Mouse (Mus musculus) thymus, adult 2 months (tissue): ENCODE results near the gene Rtl4. TPM values are rescaled to one million over a fixed set of nuclear protein-coding genes. Genes with fewer than 3 reads are reported as not detected.

Experiments used
- DNase-seq: peaks from one replicate; pipeline ENCODE4 v3.0.0; 2021
- H3K27ac ChIP-seq: fragments of 200-500 bp; 2 replicates; pipeline ENCODE4 v1.5.1; 2012; ENCODE audit warnings: low read length, control low read depth; ENCODE audit not compliant: control insufficient read depth, insufficient read depth
- H3K27me3 ChIP-seq: fragments of 200-500 bp; 2 replicates; pipeline ENCODE4 v1.6.1; 2012; ENCODE audit warnings: mild to moderate bottlenecking, low read length, moderate library complexity, mixed read lengths; ENCODE audit not compliant: control insufficient read depth, insufficient read depth
- H3K36me3 ChIP-seq: fragments of 200-500 bp; 2 replicates; pipeline ENCODE4 v1.6.1; 2012; ENCODE audit warnings: mild to moderate bottlenecking, low read length, moderate library complexity; ENCODE audit not compliant: control insufficient read depth, insufficient read depth
- H3K4me1 ChIP-seq: fragments of 200-500 bp; replicated peaks from 2 replicates; pipeline ENCODE4 v1.6.1; 2012; ENCODE audit warnings: low read length; ENCODE audit not compliant: control insufficient read depth, insufficient read depth
- H3K4me3 ChIP-seq: fragments of 200-500 bp; 2 replicates; pipeline ENCODE4 v1.5.1; 2012; ENCODE audit warnings: mild to moderate bottlenecking, low read length, control low read depth, moderate library complexity; ENCODE audit not compliant: control insufficient read depth, insufficient read depth
- CTCF ChIP-seq: fragments of 200-500 bp; IDR thresholded peaks from 2 replicates; pipeline ENCODE4 v1.5.1; 2012; ENCODE audit warnings: mild to moderate bottlenecking, control low read depth, low read length, moderate library complexity, borderline replicate concordance; ENCODE audit not compliant: control insufficient read depth, poor library complexity, insufficient read depth; ENCODE audit errors: extremely low read depth
- POLR2A ChIP-seq: fragments of 200-500 bp; IDR thresholded peaks from 2 replicates; pipeline ENCODE4 v1.6.1; 2012; ENCODE audit warnings: mild to moderate bottlenecking, low read length, control low read depth, moderate library complexity; ENCODE audit not compliant: control insufficient read depth, poor library complexity, insufficient read depth; ENCODE audit errors: extremely low read depth
- WGBS: fragments of 180-500 bp; shearing (Covaris S2); methylation state at CpG from one replicate; pipeline ENCODE4 v1.1.7; 2018; 5-methylcytosine and 5-hydroxymethylcytosine counted together
- polyA plus RNA-seq: library from polyadenylated mRNA; depleted of rRNA; stranded (reverse); fragments of >200 nt; gene quantifications from 2 replicates; pipeline ENCODE4 v1.2.3, GENCODE M21; 2012; rRNA removed

The Rtl4 gene
- polyA plus RNA-seq, 1 experiment, result not detected

DNA sequence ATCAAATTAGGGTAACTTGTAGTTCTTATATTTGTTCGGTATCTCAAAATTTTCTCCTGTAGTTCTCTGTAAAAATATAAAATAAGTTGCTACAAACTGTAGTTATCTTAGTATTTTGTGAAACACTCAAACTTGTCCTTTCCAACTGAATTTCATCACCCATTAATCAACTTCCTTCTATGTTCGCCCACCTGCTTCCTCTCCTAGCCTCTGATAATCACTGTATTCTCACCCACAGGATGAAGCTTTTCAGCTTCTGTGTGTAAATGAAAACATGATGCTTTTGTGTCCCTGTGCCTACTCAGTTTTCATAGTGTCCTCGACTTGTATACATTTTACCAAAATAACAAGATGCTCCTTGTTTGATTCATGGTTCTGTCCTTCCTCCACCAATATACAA lies 401.7 kb downstream of the Rtl4 start:
- Histone ChIP-seq H3K36me3 (no peaks in the 10 kb centered on the region), H3K27me3 (no peaks in the 10 kb centered on the region), H3K4me3 (no peak overlapping the region), H3K27ac (no peak overlapping the region), H3K4me1 (no peaks in the 10 kb centered on the region)
- WGBS, result 15% methylated on average over 3 of the region's 3 CpGs
- TF ChIP-seq CTCF (no peak), POLR2A (no peak)
- no peak for DNase-seq

DNA sequence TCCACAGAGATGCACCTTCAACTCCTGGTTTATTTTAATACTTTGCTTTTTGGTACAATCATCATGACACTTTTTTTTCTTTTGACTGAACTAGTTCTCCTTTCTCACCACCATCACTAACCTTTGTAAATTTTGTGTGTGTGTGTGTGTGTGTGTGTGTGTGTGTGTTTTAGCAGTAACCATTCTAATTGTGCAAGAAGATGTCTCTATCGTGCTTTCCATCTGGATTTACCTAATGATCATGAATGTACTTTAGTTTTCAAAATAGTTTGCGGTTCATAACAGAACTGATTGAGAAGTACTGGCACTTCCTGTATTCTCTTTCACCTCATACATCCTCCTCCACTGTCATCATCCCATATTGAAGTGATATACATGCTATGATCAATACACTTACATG lies 402.3 kb downstream of the Rtl4 start:
- Histone ChIP-seq H3K27ac (no peak overlapping the region), H3K36me3 (no peaks in the 10 kb centered on the region), H3K27me3 (no peaks in the 10 kb centered on the region), H3K4me1 (no peaks in the 10 kb centered on the region), H3K4me3 (no peak overlapping the region)
- no peak for DNase-seq
- 83% methylated on average over 2 of the region's 2 CpGs for WGBS
- TF ChIP-seq POLR2A (no peak), CTCF (no peak)

Other genes with a start within 250 kb of the Rtl4 start
- not detected in 2 replicates for gene Trpc5os, start 232.3 kb upstream of the Rtl4 start, polyA plus RNA-seq
- gene Trpc5, start 727 bp upstream of the Rtl4 start, polyA plus RNA-seq, result 0.03 TPM in 1 of 2 replicates, not detected in the other